Mouse (Mus musculus): ENCODE measurements around the gene Slc35b1.

DNA sequence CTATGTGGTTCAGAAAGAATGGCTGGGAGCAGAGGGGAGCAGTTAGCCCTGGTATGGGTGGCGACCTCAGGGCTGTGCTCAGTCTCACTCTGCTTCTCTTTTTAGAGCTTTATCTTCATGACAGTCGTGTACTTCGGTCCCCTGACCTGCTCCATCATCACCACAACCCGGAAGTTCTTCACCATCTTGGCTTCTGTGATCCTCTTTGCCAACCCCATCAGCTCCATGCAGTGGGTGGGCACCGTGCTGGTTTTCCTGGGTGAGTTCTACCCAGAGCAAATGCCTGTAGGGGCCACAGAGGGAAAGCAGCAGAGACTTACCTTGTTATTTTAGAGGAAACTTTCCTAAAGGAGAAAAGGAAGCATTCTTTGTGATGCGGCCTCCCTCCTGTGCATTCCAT, 5.9 kb downstream of the Slc35b1 start:
- TF ChIP-seq CTCF (conservative IDR thresholded peaks at IDR 0.05 in 1 of 2, IDR thresholded peaks at IDR 0.05 in 1 of 2; ENCODE audit: low read depth in 2 of 2, low read length in 2 of 2) (no peak), EP300 (IDR thresholded peaks at IDR 0.05; ENCODE audit: low read length) (no peak), NRF1 (IDR thresholded peaks at IDR 0.05; ENCODE audit: low read depth, low read length) (no peak), ZC3H11A (IDR thresholded peaks at IDR 0.05; ENCODE audit: low read depth, low read length) (no peak), SMC3 (IDR thresholded peaks at IDR 0.05; ENCODE audit: low read depth, low read length) (no peak), NELFE (IDR thresholded peaks at IDR 0.05; ENCODE audit: low read depth, low read length) (no peak), PAX5 (IDR thresholded peaks at IDR 0.05; ENCODE audit: low read length) (no peak), UBTF (IDR thresholded peaks at IDR 0.05; ENCODE audit: low read depth, low read length) (no peak), POLR2AphosphoS2 (IDR thresholded peaks at IDR 0.05; ENCODE audit: low read depth, low read length) (no peak), MXI1 (IDR thresholded peaks at IDR 0.05; ENCODE audit: low read depth, low read length) (no peak), ZNF384 (IDR thresholded peaks at IDR 0.05; ENCODE audit: low read depth, low read length) (no peak)

Measured in CH12.LX (cell line).